Mouse (Mus musculus): ENCODE data around the gene Wdr89.

- TF ChIP-seq CTCF (IDR thresholded peaks at IDR 0.05; ENCODE audit: low read depth) = no peak
- no peak for TF ChIP-seq EP300 (IDR thresholded peaks at IDR 0.05; ENCODE audit: low read depth)
Measured at GRCm38 (mm10) chr12:75649058-75649705, 20.2 kb downstream of the Wdr89 start.
